Mouse (Mus musculus) E14TG2a.4 (cell line): Measurements from ENCODE around the gene Fkrp.

Experiments
- CTCF ChIP-seq: conservative IDR thresholded peaks from 2 replicates; pipeline ENCODE4 v1.5.1; 2014; ENCODE audit warnings: low read length
- NANOG ChIP-seq: IDR thresholded peaks from 2 replicates; pipeline ENCODE4 v1.6.1; 2014; ENCODE audit warnings: borderline replicate concordance, low read length, mixed read lengths

- no peak for TF ChIP-seq CTCF
- no peak for TF ChIP-seq NANOG
These were observed 10.7 kb upstream of the Fkrp start for GRCm38 (mm10) chr7:16827274-16827673.
